Mouse (Mus musculus) hindlimb bud, embryonic 11.5 days (tissue): Measurements from ENCODE around the gene Eif2a.

Experiments
- DNase-seq: peaks from one replicate; pipeline ENCODE4 v3.0.0-alpha.2; 2012; ENCODE audit warnings: low read depth, low spot score; ENCODE audit errors: extremely low spot score

Eif2a gene

DNA sequence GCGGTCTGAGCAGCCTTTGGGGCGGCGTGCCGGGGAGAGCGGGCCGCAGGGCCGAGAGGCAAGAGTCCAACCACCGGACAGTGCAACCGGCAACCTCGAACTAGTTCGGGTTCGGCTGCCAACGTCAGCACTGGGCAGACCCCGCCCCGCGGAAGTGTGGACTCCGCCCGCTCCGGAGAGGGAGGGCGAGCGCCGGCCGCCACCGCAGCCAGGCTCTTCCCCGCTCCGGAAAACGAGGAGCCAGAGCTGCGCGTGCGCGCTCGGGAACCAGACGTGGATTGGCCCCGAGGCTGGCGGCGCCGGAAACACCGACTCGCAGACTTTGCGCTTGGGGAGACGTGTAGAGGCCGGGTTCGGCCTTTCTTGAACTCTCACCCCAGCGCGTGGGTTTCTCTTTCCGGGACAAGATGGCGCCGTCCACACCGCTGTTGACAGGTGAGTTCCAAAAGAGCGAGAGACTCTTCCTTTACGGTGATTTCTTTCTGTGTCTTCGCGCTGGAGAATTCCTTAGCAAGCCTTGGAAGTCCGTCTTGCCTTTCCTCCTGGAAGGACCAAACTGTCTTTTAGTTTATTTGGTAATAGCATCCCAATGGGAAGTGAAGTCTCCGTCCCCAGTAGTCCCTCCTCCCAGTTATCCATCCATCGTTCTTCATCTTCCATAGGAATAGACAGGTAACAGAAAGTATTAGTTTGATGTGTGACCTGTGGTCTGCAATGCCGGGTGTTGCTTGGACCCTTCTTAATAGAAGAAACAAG lies at the start of gene Eif2a, which contains the start of gene Serp1:
Gene Eif2a, plus strand, starts transcription at position 170 of the 756 bp plus-strand sequence.
Gene Serp1, minus strand, starts transcription at position 241 of the 756 bp plus-strand sequence.
- DNase-seq = peak; percentile 88

- no peak for DNase-seq
These were observed 46.7 kb upstream of the Eif2a start for GRCm38 (mm10) chr3:58478755-58479455.

DNA sequence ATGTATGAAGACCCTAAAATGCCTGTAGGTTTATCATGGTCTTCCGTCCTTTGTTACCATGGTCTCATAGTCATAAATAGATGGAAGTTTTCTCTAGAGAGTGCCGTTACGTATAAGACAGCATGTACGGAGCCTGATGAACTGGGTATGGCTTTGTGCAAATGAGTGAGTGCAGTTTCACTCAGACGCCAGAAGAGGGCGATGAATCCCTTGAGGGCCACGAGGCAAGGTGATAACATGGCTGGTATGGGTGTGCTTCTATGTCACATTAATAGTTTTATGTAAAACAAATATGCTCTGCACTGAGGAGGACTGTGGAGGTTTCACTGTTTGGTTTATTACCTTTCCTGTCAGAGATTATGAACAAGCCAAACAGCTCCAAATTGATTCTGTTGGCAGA lies 39.7 kb upstream of the Eif2a start:
- no peak for DNase-seq

GRCm38 (mm10) chr3:58487121-58487520 lies 38.5 kb upstream of the Eif2a start:
- DNase-seq = no peak

DNA sequence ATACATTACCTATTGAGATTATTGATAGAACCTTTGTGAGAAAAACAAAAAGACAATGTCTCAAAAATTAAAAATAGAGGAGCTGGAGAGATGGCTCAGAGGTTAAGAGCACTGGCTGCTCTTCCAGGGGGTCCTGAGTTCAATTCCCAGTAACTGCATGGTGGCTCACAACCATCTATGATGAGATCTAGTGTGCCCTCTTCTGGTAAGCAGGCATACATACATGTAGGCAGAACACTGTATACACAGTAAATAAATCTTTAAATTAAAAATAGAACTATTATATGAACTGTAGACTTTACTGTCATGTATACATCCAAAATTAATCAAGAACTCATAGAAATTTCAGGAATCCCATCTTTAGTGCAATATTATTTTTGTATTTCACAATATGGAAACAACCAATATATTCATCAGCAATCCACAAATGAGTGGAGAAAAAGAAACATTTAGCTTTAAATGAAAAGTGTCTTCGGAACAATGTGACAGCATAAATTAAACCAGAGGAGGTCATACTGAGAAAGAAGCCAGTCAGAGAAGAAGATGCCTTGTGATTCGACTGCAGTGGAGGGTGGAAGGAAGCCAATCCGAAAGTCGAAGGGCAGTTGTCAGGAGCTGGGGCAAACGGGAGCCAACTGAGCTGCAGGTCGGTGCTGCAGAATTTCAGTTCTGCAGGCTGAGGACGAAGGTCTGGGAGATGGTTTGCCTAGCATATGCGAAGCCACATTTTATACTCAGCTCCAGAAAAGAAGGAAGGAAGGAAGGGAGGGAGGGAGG lies 37.4 kb upstream of the Eif2a start:
- DNase-seq = no peak

DNA sequence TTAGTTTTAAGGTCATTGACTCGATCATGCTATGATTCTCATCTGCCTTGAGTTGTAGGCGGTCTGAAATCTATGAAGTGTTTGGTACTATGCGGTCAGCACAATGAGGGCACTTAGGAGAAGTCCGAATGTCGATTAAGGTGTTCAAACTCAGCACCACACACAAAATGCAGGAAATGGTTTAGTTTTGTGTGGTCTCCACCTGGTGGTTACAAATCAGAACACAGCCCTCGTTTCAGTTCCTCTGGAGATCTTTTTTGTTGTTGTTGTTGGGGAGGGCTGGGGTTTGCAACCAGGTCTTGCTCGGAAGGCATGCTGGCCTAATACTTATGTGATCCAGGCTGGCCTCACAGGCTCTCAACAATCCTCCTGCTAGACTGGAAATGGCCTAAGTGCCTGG lies 34.8 kb upstream of the Eif2a start:
- no peak for DNase-seq

DNA sequence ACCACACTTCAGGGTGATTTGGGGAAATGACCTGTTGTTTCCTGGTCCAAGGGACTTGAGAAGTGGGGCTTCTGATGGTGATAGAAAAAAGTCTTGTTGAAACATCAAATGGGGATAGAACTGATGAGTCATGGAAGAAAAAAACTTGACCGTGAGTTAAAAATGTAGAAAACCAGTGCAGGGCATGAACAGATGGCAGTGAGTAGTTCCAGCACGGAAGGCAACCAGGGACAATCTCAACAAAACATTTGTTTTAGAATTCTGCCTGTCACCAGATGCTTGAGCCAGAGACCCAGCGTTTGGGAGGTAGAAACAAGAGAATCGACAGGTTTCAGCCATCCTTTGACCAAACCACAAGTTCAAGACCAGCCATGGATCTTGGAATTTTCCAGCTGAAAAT lies 32.0 kb upstream of the Eif2a start:
- no peak for DNase-seq

DNA sequence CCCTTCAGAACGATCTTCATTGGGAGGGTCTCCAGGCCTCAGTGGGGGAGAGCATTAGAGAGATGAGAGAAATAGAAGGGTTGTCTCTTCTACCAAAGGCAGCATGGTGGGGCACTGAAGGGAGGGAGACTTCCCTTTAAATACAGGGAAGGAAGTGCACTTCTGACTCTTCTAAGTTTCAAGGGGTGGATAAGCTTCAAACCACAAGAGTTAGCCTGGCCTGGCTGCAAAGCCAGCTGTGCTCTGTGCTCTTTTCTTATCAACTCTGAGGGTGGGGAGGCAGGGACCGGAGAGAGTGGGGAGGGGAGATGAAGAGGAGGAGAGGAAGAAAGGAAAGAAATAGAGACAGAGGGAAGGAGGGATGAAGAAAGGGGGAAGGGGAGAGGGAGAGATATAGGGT lies 23.7 kb upstream of the Eif2a start:
- DNase-seq = no peak

GRCm38 (mm10) chr3:58503720-58504333 lies 21.8 kb upstream of the Eif2a start:
- DNase-seq = no peak

- no peak for DNase-seq
These were observed 20.9 kb upstream of the Eif2a start for GRCm38 (mm10) chr3:58504676-58505075.

GRCm38 (mm10) chr3:58508020-58508750 lies 17.4 kb upstream of the Eif2a start:
- DNase-seq = no peak

- DNase-seq = no peak
These were observed 14.0 kb upstream of the Eif2a start for GRCm38 (mm10) chr3:58511581-58511980.

- DNase-seq = no peak
These were observed 12.9 kb upstream of the Eif2a start for GRCm38 (mm10) chr3:58512740-58513139.

GRCm38 (mm10) chr3:58513483-58513882 lies 12.1 kb upstream of the Eif2a start:
- no peak for DNase-seq

GRCm38 (mm10) chr3:58515947-58516601 lies 9.5 kb upstream of the Eif2a start:
- DNase-seq = no peak

DNA sequence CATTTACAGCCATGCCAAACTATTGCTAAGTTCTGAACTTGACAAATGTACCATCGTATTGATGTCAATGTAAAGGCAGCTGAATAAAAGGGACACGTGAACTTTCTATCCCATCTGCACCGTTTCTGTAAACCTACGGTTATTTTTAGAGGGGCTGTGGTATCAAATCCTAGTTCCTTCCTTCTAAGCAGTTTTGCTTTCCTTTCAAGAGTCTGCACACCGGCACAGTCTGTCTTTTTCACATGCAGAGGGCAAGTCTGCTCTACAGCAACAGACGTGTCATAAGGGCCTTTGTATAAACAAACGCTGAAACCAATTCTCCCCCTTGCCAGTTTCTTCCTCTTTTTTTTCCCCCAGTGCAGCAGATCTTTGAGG lies 9.0 kb upstream of the Eif2a start:
- DNase-seq = no peak

- no peak for DNase-seq
These were observed 8.4 kb upstream of the Eif2a start for GRCm38 (mm10) chr3:58517258-58517657.

DNA sequence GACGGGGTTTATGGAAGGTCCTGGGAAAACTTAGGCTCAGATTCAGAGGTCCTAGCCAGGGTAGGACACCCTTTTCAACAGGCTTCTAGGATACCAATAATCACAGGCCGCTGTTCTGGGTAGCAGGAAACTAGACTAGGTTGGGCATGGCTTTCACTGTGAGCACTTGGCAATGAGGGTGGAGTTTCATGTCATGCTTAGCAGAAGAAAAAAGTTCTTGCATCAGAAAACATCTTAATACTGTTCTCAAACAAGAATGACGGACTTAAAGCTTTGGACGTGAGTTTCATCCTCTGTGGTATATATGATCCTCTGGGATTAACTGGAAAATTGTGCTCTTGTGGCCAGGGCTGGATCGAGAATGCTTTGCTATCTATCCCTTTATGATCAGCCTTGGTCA lies 7.8 kb upstream of the Eif2a start:
- DNase-seq = no peak

GRCm38 (mm10) chr3:58518962-58519361 lies 6.7 kb upstream of the Eif2a start:
- DNase-seq = no peak

- no peak for DNase-seq
These were observed 6.1 kb upstream of the Eif2a start for GRCm38 (mm10) chr3:58519536-58519935.
